Mouse (Mus musculus) urinary bladder, postnatal 36 days (tissue): ENCODE measurements around the gene Ppm1j.
"Not testable (repeated sequence)": the region's sequence is repeated elsewhere in the genome, so short reads cannot be mapped to it uniquely, and the experiment has no call there.

Experiments used
- DNase-seq, 2 experiments: peaks; one replicate each; pipeline ENCODE4 v3.0.0; 2022; ENCODE audit warnings: low spot score in 2 of 2, mixed read lengths in 1 of 2

The Ppm1j gene

GRCm38 (mm10) chr3:104813227-104813626 lies 32.4 kb downstream of the Ppm1j start:
- DNase-seq, result not testable (repeated sequence)

- no peak for DNase-seq
These were observed 33.9 kb downstream of the Ppm1j start for GRCm38 (mm10) chr3:104814746-104815145.

- no peak for DNase-seq
These were observed 34.5 kb downstream of the Ppm1j start for GRCm38 (mm10) chr3:104815346-104815745.

- no peak for DNase-seq
These were observed 35.3 kb downstream of the Ppm1j start for GRCm38 (mm10) chr3:104816130-104816529.

- peak; percentile 41 to 49 for DNase-seq
These were observed 36.7 kb downstream of the Ppm1j start for GRCm38 (mm10) chr3:104817481-104817990.

GRCm38 (mm10) chr3:104817991-104818748 lies 37.3 kb downstream of the Ppm1j start, which contains the start of gene Mov10:
Mov10 (minus strand) TSS chr3:104818563.
- DNase-seq, result peak; percentile 54 to 65

- no peak for DNase-seq
These were observed 37.9 kb downstream of the Ppm1j start for GRCm38 (mm10) chr3:104818749-104819134.

GRCm38 (mm10) chr3:104820426-104820825 lies 39.6 kb downstream of the Ppm1j start:
- DNase-seq, result no peak

GRCm38 (mm10) chr3:104822413-104822812 lies 41.6 kb downstream of the Ppm1j start:
- no peak for DNase-seq
